Mouse (Mus musculus) midbrain, embryonic 16.5 days (tissue): ENCODE measurements at regions not wholly inside any gene's neighbourhood (a gene's known extent, or its start where the extent isn't known, plus 50 kb on each side); places are given as distances from the start of the nearest gene placed in this dataset.

ENCODE experiments used
- ATAC-seq: fragments of 200-750 bp; cut with Nextera tagmentation; 2 replicates; pipeline ENCODE4 v1.8.0; 2017; ENCODE audit warnings: moderate TSS enrichment
- H3K27ac ChIP-seq: fragments of 300-500 bp; sonication (generic); 2 replicates; pipeline ENCODE4 v1.5.1; 2014; ENCODE audit warnings: mild to moderate bottlenecking, low read length, mixed read lengths
- H3K27me3 ChIP-seq: fragments of 300-500 bp; sonication (generic); 2 replicates; pipeline ENCODE4 v1.6.1; 2014; ENCODE audit warnings: low read depth, low read length, mixed read lengths; ENCODE audit not compliant: control insufficient read depth, insufficient read depth
- H3K36me3 ChIP-seq: fragments of 300-500 bp; sonication (generic); 2 replicates; pipeline ENCODE4 v1.6.1; 2014; ENCODE audit warnings: mild to moderate bottlenecking, low read length, moderate library complexity, mixed read lengths; ENCODE audit not compliant: control insufficient read depth, insufficient read depth
- H3K4me1 ChIP-seq: fragments of 300-500 bp; sonication (generic); 2 replicates; pipeline ENCODE4 v1.6.1; 2014; ENCODE audit warnings: mild to moderate bottlenecking, low read length, mixed read lengths; ENCODE audit not compliant: control insufficient read depth, insufficient read depth
- H3K4me2 ChIP-seq: fragments of 300-500 bp; sonication (generic); 2 replicates; pipeline ENCODE4 v1.6.1; 2014; ENCODE audit warnings: mild to moderate bottlenecking, low read length, mixed read lengths
- H3K4me3 ChIP-seq: fragments of 300-500 bp; sonication (generic); 2 replicates; pipeline ENCODE4 v1.5.1; 2014; ENCODE audit warnings: low read depth, mild to moderate bottlenecking, low read length, moderate library complexity, mixed read lengths
- H3K9ac ChIP-seq: fragments of 300-500 bp; sonication (generic); 2 replicates; pipeline ENCODE4 v1.6.1; 2014; ENCODE audit warnings: low read depth, low read length, mixed read lengths
- H3K9me3 ChIP-seq: fragments of 300-500 bp; sonication (generic); replicated peaks from 2 replicates; pipeline ENCODE4 v1.6.1; 2014; ENCODE audit warnings: mild to moderate bottlenecking, low read length, mixed read lengths; ENCODE audit not compliant: control insufficient read depth, poor library complexity, severe bottlenecking
- WGBS: fragments of 180-500 bp; shearing (Covaris S2); extraction: QIAGEN DNeasy Blood & Tissue Kit; methylation state at CpG from one replicate; pipeline ENCODE4 v1.1.7; 2014; 5-methylcytosine and 5-hydroxymethylcytosine counted together

DNA sequence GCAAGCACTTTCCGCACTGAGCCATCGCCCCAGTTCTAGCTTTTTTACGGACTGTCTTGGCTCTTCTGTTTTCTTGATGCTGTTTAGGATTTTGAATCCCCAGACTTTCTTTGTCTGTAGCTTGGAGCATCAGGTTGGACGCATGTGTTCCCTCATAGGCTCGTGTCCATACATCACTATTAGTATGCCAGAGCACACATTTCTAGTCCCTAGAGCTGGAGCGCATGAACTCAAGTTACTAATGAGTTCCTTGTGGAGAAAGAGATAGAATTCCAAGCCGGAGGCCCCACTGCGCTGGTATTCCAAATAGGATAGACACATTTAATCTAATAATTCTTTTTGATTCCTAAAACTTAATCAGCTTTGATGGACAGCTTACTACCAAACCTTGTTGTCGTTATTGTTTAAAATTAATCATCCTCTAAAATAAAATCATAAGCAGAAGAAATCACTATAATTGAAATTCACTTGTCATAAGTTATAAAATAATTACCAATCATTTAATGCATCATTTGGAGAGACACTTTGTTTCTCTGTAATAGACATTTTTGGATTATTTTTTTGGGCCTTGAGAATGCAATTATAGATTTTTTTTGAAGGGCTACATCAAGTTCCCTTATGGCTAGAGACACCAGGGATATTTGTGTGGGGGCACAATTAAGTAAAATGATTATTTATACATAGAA is 74.5 kb upstream of the Sash1 start:
- no peak overlapping the region for H3K4me2 ChIP-seq
- H3K27me3 ChIP-seq, result no peaks in the 10 kb centered on the region
- no peaks in the 10 kb centered on the region for H3K9me3 ChIP-seq
- peaks cover 16% of the 10 kb centered on the region; the same call in 1 of the 2 replicates for H3K4me1 ChIP-seq
- 63% methylated on average over 9 of the region's 9 CpGs for WGBS
- no peaks in the 10 kb centered on the region for H3K36me3 ChIP-seq
- H3K27ac ChIP-seq, result peak overlapping the region; percentile 64
- no peak overlapping the region for H3K4me3 ChIP-seq
- H3K9ac ChIP-seq, result no peak overlapping the region
- no peak for ATAC-seq

DNA sequence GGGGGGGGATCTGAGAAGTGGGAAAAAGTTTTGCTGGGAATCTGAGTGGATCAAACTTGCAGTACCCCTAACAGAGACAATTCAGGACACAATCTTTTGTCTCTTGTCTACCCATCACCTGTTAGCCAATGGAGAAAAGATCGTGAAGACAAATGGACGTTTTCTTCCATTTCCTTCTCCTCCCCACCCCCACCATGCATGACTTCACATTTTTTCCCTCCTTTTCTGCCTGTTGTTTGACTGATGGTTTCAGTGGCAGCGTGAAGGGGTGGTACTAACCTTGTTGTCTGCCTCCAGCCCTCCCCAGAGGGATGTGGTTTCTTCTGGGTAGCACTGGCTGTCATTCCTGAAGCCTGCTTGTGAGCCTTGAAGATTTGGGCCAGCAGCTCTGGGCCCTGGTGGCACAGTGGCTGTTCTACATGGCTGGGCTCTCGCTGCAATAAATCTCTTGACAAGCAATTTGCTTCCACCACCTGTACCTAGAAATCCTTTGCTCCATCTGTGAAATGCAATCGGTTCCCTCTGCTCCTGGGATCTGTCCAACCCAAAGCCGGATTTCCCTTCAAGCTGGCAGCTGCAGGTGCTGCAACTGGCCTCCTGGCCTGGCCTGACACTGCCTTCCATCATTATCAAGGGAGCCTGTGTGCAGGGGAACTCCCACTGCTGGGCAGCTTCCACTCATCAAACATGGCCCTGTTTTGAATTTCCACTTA is 69.8 kb upstream of the Sash1 start:
- Histone ChIP-seq H3K27me3 (no peaks in the 10 kb centered on the region), H3K4me3 (no peak overlapping the region), H3K4me1 (peaks cover 5% of the 10 kb centered on the region; the same call in 1 of the 2 replicates), H3K36me3 (no peaks in the 10 kb centered on the region), H3K9ac (no peak overlapping the region), H3K9me3 (no peaks in the 10 kb centered on the region), H3K27ac (no peak overlapping the region), H3K4me2 (no peak overlapping the region)
- no peak for ATAC-seq
- WGBS, result 51% methylated on average over 6 of the region's 6 CpGs

DNA sequence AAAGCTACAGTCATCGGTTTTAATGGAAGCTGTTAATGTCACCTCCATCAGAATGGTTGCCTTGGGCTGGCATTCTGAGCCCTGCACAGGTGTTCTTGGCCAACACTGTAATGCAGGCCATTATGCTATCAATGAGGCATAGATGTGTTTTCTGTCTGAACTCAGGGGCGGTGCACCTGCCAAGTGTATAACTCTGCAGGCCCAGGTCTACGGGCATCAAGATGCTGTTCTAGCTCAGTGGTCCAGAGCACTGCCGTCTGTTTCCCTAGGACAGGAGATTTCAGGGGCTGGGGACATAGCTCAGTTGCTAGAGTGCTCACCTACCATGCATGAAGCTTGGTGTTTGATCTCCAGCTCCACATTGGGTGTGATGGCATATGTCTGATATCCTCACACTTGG is 68.1 kb upstream of the Sash1 start:
- Histone ChIP-seq H3K4me2 (no peak overlapping the region), H3K4me3 (no peak overlapping the region), H3K9me3 (no peaks in the 10 kb centered on the region), H3K9ac (no peak overlapping the region), H3K4me1 (no peaks in the 10 kb centered on the region; the same call in 1 of the 2 replicates), H3K27ac (no peak overlapping the region), H3K36me3 (no peaks in the 10 kb centered on the region), H3K27me3 (no peaks in the 10 kb centered on the region)
- no peak for ATAC-seq
- WGBS, result 89% methylated on average over 4 of the region's 4 CpGs

DNA sequence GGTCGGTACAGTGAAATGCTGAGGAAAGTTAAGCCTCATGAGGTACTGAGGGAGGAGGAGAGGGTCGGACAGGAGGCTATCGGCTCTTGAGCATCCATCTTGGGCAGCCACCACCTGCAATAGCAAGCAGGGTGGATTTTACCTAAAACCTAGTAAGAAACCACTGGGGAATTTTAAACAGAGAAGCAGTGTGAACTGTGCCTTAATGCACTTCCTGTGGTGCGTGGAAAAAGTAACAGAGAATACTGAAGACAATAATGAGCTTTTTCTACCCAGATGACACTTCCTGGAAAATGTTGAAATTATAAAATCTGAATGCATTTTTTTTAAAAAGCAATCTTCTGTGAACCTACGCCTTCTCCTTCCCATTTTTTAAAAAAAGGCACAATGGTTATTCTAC is 67.1 kb upstream of the Sash1 start:
- Histone ChIP-seq H3K27me3 (no peaks in the 10 kb centered on the region), H3K9ac (no peak overlapping the region), H3K9me3 (no peaks in the 10 kb centered on the region), H3K27ac (no peak overlapping the region), H3K4me1 (no peaks in the 10 kb centered on the region; the same call in 1 of the 2 replicates), H3K36me3 (no peaks in the 10 kb centered on the region), H3K4me3 (no peak overlapping the region), H3K4me2 (no peak overlapping the region)
- WGBS, result 87% methylated on average over 5 of the region's 5 CpGs
- ATAC-seq, result no peak

DNA sequence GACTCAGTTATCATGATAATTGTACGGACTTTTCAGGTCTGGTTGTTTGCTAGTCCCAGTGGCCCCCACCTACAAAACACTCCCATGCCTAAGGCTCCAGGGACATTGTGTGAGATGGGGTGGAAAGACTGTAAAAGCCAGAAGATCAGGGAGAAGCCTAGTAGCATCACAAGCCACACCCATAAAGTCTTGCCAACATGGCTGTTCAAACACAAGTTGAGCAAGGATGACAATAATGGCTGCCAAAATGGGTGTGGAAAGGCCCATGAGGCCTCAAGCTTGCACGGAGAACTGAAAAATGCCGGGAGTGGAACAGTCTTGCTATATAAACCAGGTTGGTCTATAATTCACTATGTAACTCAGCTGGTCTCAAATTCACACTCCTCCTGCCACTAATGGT is 66.1 kb upstream of the Sash1 start:
- WGBS, result over 99% methylated on average over 3 of the region's 3 CpGs
- Histone ChIP-seq H3K9me3 (no peaks in the 10 kb centered on the region), H3K4me1 (no peaks in the 10 kb centered on the region; the same call in 1 of the 2 replicates), H3K36me3 (no peaks in the 10 kb centered on the region), H3K4me3 (no peak overlapping the region), H3K4me2 (no peak overlapping the region), H3K27ac (no peak overlapping the region), H3K27me3 (no peaks in the 10 kb centered on the region), H3K9ac (no peak overlapping the region)
- ATAC-seq, result no peak

DNA sequence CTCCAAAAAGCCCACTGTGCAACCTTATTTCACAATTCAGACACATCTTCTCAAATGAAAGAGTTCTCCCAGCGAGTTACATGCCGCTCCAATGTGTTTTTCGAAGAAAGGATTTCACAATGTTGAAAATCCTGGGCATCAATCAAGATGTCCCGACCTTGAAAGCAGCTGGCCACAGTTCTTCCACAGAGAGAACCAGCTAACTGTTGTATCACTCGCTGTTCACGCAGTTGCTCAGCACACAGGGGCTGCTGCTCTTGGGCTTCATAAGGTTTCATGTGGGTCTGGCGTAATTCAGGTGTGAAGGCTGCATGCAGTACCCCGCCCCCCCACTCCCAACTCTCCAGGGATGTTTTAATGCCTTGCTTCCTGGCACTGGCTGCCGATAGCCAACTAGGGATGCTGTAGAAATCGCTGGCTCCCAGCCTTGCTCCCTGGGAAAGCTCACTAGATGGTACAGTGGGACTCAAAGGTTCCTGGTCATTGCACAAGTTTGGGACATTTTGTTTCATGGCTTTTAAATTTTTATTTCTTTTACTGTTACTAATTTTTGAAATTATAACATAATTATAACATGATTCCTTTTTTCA is 65.5 kb upstream of the Sash1 start:
- Histone ChIP-seq H3K4me2 (no peak overlapping the region), H3K4me3 (no peak overlapping the region), H3K9me3 (no peaks in the 10 kb centered on the region), H3K27me3 (no peaks in the 10 kb centered on the region), H3K4me1 (no peaks in the 10 kb centered on the region; the same call in 1 of the 2 replicates), H3K36me3 (no peaks in the 10 kb centered on the region), H3K27ac (no peak overlapping the region), H3K9ac (no peak overlapping the region)
- 79% methylated on average over 10 of the region's 10 CpGs for WGBS
- no peak for ATAC-seq

DNA sequence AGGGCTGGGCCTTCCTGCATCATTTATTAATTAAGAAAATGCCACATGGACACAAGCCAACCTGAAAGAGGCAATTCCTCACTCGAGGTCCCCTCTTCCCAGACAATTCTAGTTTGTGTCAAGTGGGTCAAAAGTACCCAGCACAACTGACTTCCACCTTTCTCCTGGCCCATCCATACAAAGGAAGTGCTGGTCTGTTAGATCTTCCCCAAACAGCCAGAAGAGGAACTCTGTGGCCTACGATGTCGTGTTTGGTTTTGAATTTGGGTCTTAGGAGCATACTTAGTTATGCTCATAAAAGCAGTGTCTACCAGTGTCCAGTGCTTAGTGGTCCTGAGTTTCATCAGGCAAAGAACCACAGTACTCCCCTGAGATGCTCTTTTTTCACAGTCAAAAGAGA is 62.4 kb upstream of the Sash1 start:
- Histone ChIP-seq H3K27me3 (no peaks in the 10 kb centered on the region), H3K9ac (no peak overlapping the region), H3K36me3 (no peaks in the 10 kb centered on the region), H3K4me2 (no peak overlapping the region), H3K4me3 (no peak overlapping the region), H3K27ac (no peak overlapping the region), H3K9me3 (no peaks in the 10 kb centered on the region), H3K4me1 (no peaks in the 10 kb centered on the region; the same call in 1 of the 2 replicates)
- ATAC-seq, result no peak
- 79% methylated on average over 3 of the region's 3 CpGs for WGBS

DNA sequence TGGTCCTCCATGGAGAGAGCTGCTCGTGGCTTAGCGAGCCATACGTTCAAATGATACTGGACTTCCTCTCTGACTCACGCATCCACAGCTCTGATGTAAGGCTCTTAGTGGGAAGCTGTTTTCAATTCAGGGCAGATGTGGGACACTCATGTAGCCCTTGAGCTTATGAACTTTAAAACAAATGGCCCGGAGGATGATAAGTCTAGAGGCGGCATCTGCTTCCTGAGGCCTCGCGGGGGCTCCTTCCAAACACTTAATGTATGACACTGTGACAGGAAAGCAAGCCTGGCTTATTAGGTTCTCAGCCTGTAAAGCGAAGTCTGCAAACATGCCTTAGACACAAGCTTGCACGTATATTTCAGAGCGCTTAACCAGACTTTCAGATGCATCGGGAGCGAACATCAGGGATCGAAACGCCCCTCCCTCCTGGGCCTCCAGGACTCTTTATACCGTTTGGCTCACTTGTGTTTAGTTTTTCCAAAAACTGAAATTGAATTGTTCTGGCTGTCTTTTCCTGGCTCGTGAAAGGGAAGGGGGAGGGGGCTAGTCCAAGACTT is 59.4 kb upstream of the Sash1 start:
- no peak overlapping the region for H3K4me3 ChIP-seq
- no peak for ATAC-seq
- H3K27ac ChIP-seq, result no peak overlapping the region
- WGBS, result 71% methylated on average over 17 of the region's 17 CpGs
- H3K36me3 ChIP-seq, result no peaks in the 10 kb centered on the region
- H3K4me2 ChIP-seq, result no peak overlapping the region
- H3K27me3 ChIP-seq, result no peaks in the 10 kb centered on the region
- H3K4me1 ChIP-seq, result no peaks in the 10 kb centered on the region
- H3K9ac ChIP-seq, result no peak overlapping the region
- H3K9me3 ChIP-seq, result no peaks in the 10 kb centered on the region

DNA sequence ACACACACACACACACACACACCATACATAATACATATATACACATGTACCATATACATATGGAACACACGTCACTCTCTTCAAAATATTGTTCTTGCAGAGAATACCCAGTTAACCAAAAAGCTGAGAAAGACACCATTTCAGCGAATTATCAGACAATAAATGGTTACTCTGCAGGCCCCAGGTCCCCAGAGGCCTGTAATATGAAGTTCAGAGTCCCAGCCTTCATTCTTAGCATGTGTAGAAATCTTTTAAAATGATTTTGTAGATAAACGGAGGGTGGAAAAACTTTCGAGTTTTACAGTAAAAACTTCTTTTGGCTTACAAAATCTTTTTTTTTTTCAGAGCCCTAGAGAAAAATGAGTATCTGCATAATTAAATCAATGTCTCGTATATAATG is 58.7 kb upstream of the Sash1 start:
- Histone ChIP-seq H3K4me2 (no peak overlapping the region), H3K27me3 (no peaks in the 10 kb centered on the region), H3K4me3 (no peak overlapping the region), H3K9ac (no peak overlapping the region), H3K9me3 (no peaks in the 10 kb centered on the region), H3K4me1 (no peaks in the 10 kb centered on the region), H3K27ac (no peak overlapping the region), H3K36me3 (no peaks in the 10 kb centered on the region)
- 75% methylated on average over 5 of the region's 5 CpGs for WGBS
- no peak for ATAC-seq
